Mouse (Mus musculus): Measurements from ENCODE around the gene Haus5. TPM values are rescaled to one million over a fixed set of nuclear protein-coding genes. Genes with fewer than 3 reads are reported as not detected.

Haus5 gene
- polyA plus RNA-seq, 1 experiment from 2014 or later: 63.5 TPM

- no peak for TF ChIP-seq CTCF (IDR thresholded peaks at IDR 0.05; ENCODE audit: low read depth)
- H3K9me3 ChIP-seq (ENCODE audit: low read depth, low read length): no peaks in the 10 kb centered on the region
- no peak within 1 kb of the TSS for H3K4me3 ChIP-seq (ENCODE audit: low read depth, low read length)
- ATAC-seq (ENCODE audit: insufficient read depth) (no peak; the same call in 1 of the 2 replicates), DNase-seq (no peak)
- peaks cover 25% of the 10 kb centered on the region for H3K36me3 ChIP-seq (ENCODE audit: insufficient read depth)
- no peak within 1 kb of the TSS for H3K4me2 ChIP-seq
- no peaks in the 10 kb centered on the region for H3K4me1 ChIP-seq (ENCODE audit: insufficient read depth)
- no peak within 1 kb of the TSS for H3K9ac ChIP-seq
- WGBS: 59% methylated on average over 8 of the region's 8 CpGs
- no peak within 1 kb of the TSS for H3K27ac ChIP-seq (ENCODE audit: low read depth)
- no peaks in the 10 kb centered on the region for H3K27me3 ChIP-seq (ENCODE audit: insufficient read depth, low read length)
Measured at GRCm38 (mm10) chr7:30612654-30613402, 52.0 kb downstream of the Haus5 start, which contains the start of gene Upk1a. Gene Upk1a (minus strand): TSS chr7:30612847.

GRCm38 (mm10) chr7:30610043-30610442, 54.8 kb downstream of the Haus5 start:
- Histone ChIP-seq H3K9ac (no peak overlapping the region), H3K9me3 (ENCODE audit: low read depth, low read length) (no peaks in the 10 kb centered on the region), H3K27me3 (ENCODE audit: insufficient read depth, low read length) (no peaks in the 10 kb centered on the region), H3K4me2 (no peak overlapping the region), H3K4me3 (ENCODE audit: low read depth, low read length) (no peak overlapping the region), H3K27ac (ENCODE audit: low read depth) (no peak overlapping the region), H3K36me3 (ENCODE audit: insufficient read depth) (no peaks in the 10 kb centered on the region), H3K4me1 (ENCODE audit: insufficient read depth) (no peaks in the 10 kb centered on the region)
- no peak for TF ChIP-seq CTCF (IDR thresholded peaks at IDR 0.05; ENCODE audit: low read depth)
- WGBS: 48% methylated on average over 7 of the region's 7 CpGs
- DNase-seq: no peak
- ATAC-seq (ENCODE audit: insufficient read depth): no peak

GRCm38 (mm10) chr7:30608476-30608875, 56.3 kb downstream of the Haus5 start:
- H3K36me3 ChIP-seq (ENCODE audit: insufficient read depth): no peaks in the 10 kb centered on the region
- no peak for TF ChIP-seq CTCF (IDR thresholded peaks at IDR 0.05; ENCODE audit: low read depth)
- no peak overlapping the region for H3K27ac ChIP-seq (ENCODE audit: low read depth)
- H3K4me3 ChIP-seq (ENCODE audit: low read depth, low read length): no peak overlapping the region
- H3K27me3 ChIP-seq (ENCODE audit: insufficient read depth, low read length): no peaks in the 10 kb centered on the region
- no peaks in the 10 kb centered on the region for H3K4me1 ChIP-seq (ENCODE audit: insufficient read depth)
- H3K4me2 ChIP-seq: no peak overlapping the region
- H3K9ac ChIP-seq: no peak overlapping the region
- WGBS: 49% methylated on average over 16 of the region's 16 CpGs
- H3K9me3 ChIP-seq (ENCODE audit: low read depth, low read length): no peaks in the 10 kb centered on the region
- ATAC-seq (ENCODE audit: insufficient read depth) (no peak), DNase-seq (no peak)

GRCm38 (mm10) chr7:30607706-30608309, 57.0 kb downstream of the Haus5 start:
- no peak overlapping the region for H3K27ac ChIP-seq (ENCODE audit: low read depth)
- 0 out of 2 replicates have a peak, but pooled peaks have one; percentile 44 for ATAC-seq (ENCODE audit: insufficient read depth)
- H3K9ac ChIP-seq: no peak overlapping the region
- no peaks in the 10 kb centered on the region for H3K36me3 ChIP-seq (ENCODE audit: insufficient read depth)
- peak; percentile 81 for TF ChIP-seq CTCF (IDR thresholded peaks at IDR 0.05; ENCODE audit: low read depth)
- H3K9me3 ChIP-seq (ENCODE audit: low read depth, low read length): no peaks in the 10 kb centered on the region
- peak; percentile 72 for DNase-seq
- H3K4me2 ChIP-seq: no peak overlapping the region
- H3K4me3 ChIP-seq (ENCODE audit: low read depth, low read length): no peak overlapping the region
- H3K4me1 ChIP-seq (ENCODE audit: insufficient read depth): no peaks in the 10 kb centered on the region
- WGBS: 18% methylated on average over 8 of the region's 8 CpGs
- H3K27me3 ChIP-seq (ENCODE audit: insufficient read depth, low read length): no peaks in the 10 kb centered on the region

- TF ChIP-seq CTCF (IDR thresholded peaks at IDR 0.05; ENCODE audit: low read depth): no peak
- WGBS: 82% methylated on average over 8 of the region's 8 CpGs
- DNase-seq: no peak
- Histone ChIP-seq H3K4me3 (ENCODE audit: low read depth, low read length) (no peak overlapping the region), H3K27me3 (ENCODE audit: insufficient read depth, low read length) (no peaks in the 10 kb centered on the region), H3K4me1 (ENCODE audit: insufficient read depth) (no peaks in the 10 kb centered on the region; the same call in 1 of the 2 replicates), H3K36me3 (ENCODE audit: insufficient read depth) (no peaks in the 10 kb centered on the region), H3K4me2 (no peak overlapping the region), H3K27ac (ENCODE audit: low read depth) (no peak overlapping the region), H3K9me3 (ENCODE audit: low read depth, low read length) (no peaks in the 10 kb centered on the region), H3K9ac (no peak overlapping the region)
- no peak for ATAC-seq (ENCODE audit: insufficient read depth)
Measured at GRCm38 (mm10) chr7:30604944-30605343, 59.9 kb downstream of the Haus5 start.

GRCm38 (mm10) chr7:30604424-30604823, 60.4 kb downstream of the Haus5 start:
- WGBS: 46% methylated on average over 8 of the region's 8 CpGs
- TF ChIP-seq CTCF (IDR thresholded peaks at IDR 0.05; ENCODE audit: low read depth): no peak
- no peaks in the 10 kb centered on the region for H3K27me3 ChIP-seq (ENCODE audit: insufficient read depth, low read length)
- H3K4me1 ChIP-seq (ENCODE audit: insufficient read depth): no peaks in the 10 kb centered on the region; the same call in 1 of the 2 replicates
- ATAC-seq (ENCODE audit: insufficient read depth): no peak
- no peaks in the 10 kb centered on the region for H3K9me3 ChIP-seq (ENCODE audit: low read depth, low read length)
- no peak overlapping the region for H3K9ac ChIP-seq
- no peak overlapping the region for H3K4me2 ChIP-seq
- H3K27ac ChIP-seq (ENCODE audit: low read depth): no peak overlapping the region
- H3K4me3 ChIP-seq (ENCODE audit: low read depth, low read length): no peak overlapping the region
- H3K36me3 ChIP-seq (ENCODE audit: insufficient read depth): no peaks in the 10 kb centered on the region
- no peak for DNase-seq

Other genes with a start within 250 kb of the Haus5 start
- 1.5 and 2.0 TPM in 2 replicates for gene Hcst, start 245.1 kb downstream of the Haus5 start, polyA plus RNA-seq (2014; fragmentation: Nextera tagmentation; extraction: Ambion mirVana)
- gene Nfkbid, start 243.3 kb downstream of the Haus5 start, polyA plus RNA-seq (2014; fragmentation: Nextera tagmentation; extraction: Ambion mirVana): 1.7 and 2.0 TPM in 2 replicates
- 22.3 and 22.6 TPM in 2 replicates for gene Aplp1, start 219.5 kb downstream of the Haus5 start, polyA plus RNA-seq (2014; fragmentation: Nextera tagmentation; extraction: Ambion mirVana)
- not detected in 2 replicates for gene Kirrel2, start 207.3 kb downstream of the Haus5 start, polyA plus RNA-seq (2014; fragmentation: Nextera tagmentation; extraction: Ambion mirVana)
- 0.19 TPM in 1 of 2 replicates, not detected in the other for gene Nphs1, start 206.7 kb downstream of the Haus5 start, polyA plus RNA-seq (2014; fragmentation: Nextera tagmentation; extraction: Ambion mirVana)
- not detected in 2 replicates for gene Prodh2, start 171.4 kb downstream of the Haus5 start, polyA plus RNA-seq (2014; fragmentation: Nextera tagmentation; extraction: Ambion mirVana)
- gene Arhgap33, start 129.9 kb downstream of the Haus5 start, polyA plus RNA-seq (2014; fragmentation: Nextera tagmentation; extraction: Ambion mirVana): 13.8 and 14.3 TPM in 2 replicates
- 24.9 and 26.0 TPM in 2 replicates for gene Hspb6, start 112.8 kb downstream of the Haus5 start, polyA plus RNA-seq (2014; fragmentation: Nextera tagmentation; extraction: Ambion mirVana)
- 18.3 and 18.7 TPM in 2 replicates for gene Proser3, start 112.7 kb downstream of the Haus5 start, polyA plus RNA-seq (2014; fragmentation: Nextera tagmentation; extraction: Ambion mirVana)
- gene Lin37, start 105.2 kb downstream of the Haus5 start, polyA plus RNA-seq (2014; fragmentation: Nextera tagmentation; extraction: Ambion mirVana): 33.7 and 34.7 TPM in 2 replicates
- gene U2af1l4, start 101.7 kb downstream of the Haus5 start, polyA plus RNA-seq (2014; fragmentation: Nextera tagmentation; extraction: Ambion mirVana): 101 and 120 TPM in 2 replicates
- 7.9 and 9.9 TPM in 2 replicates for gene Gm49396, start 101.7 kb downstream of the Haus5 start, polyA plus RNA-seq (2014; fragmentation: Nextera tagmentation; extraction: Ambion mirVana)
- 104 and 105 TPM in 2 replicates for gene Psenen, start 101.4 kb downstream of the Haus5 start, polyA plus RNA-seq (2014; fragmentation: Nextera tagmentation; extraction: Ambion mirVana)
- 3.0 and 4.1 TPM in 2 replicates for gene Igflr1, start 99.6 kb downstream of the Haus5 start, polyA plus RNA-seq (2014; fragmentation: Nextera tagmentation; extraction: Ambion mirVana)
- gene Kmt2b, start 76.3 kb downstream of the Haus5 start, polyA plus RNA-seq (2014; fragmentation: Nextera tagmentation; extraction: Ambion mirVana): 11.7 and 14.8 TPM in 2 replicates
- 1.7 and 2.4 TPM in 2 replicates for gene Zbtb32, start 66.1 kb downstream of the Haus5 start, polyA plus RNA-seq (2014; fragmentation: Nextera tagmentation; extraction: Ambion mirVana)
- 0.46 and 0.51 TPM in 2 replicates for gene Upk1a, start 52.1 kb downstream of the Haus5 start, polyA plus RNA-seq (2014; fragmentation: Nextera tagmentation; extraction: Ambion mirVana)
- 855 and 914 TPM in 2 replicates for gene Cox6b1, start 38.8 kb downstream of the Haus5 start, polyA plus RNA-seq (2014; fragmentation: Nextera tagmentation; extraction: Ambion mirVana)
- gene Etv2, start 29.1 kb downstream of the Haus5 start, polyA plus RNA-seq (2014; fragmentation: Nextera tagmentation; extraction: Ambion mirVana): not detected in 2 replicates
- gene Rbm42, start 14.7 kb downstream of the Haus5 start, polyA plus RNA-seq (2014; fragmentation: Nextera tagmentation; extraction: Ambion mirVana): 115 and 117 TPM in 2 replicates
- not detected in 2 replicates for gene Pmis2, start 6.6 kb upstream of the Haus5 start, polyA plus RNA-seq (2014; fragmentation: Nextera tagmentation; extraction: Ambion mirVana)
- gene 2200002J24Rik, start 33.9 kb upstream of the Haus5 start, polyA plus RNA-seq (2014; fragmentation: Nextera tagmentation; extraction: Ambion mirVana): 0.34 and 0.46 TPM in 2 replicates
- gene Atp4a, start 47.2 kb upstream of the Haus5 start, polyA plus RNA-seq (2014; fragmentation: Nextera tagmentation; extraction: Ambion mirVana): 0.23 and 0.42 TPM in 2 replicates
- 169 and 179 TPM in 2 replicates for gene Tmem147, start 64.5 kb upstream of the Haus5 start, polyA plus RNA-seq (2014; fragmentation: Nextera tagmentation; extraction: Ambion mirVana)
- 0.68 and 0.91 TPM in 2 replicates for gene Gapdhs, start 78.7 kb upstream of the Haus5 start, polyA plus RNA-seq (2014; fragmentation: Nextera tagmentation; extraction: Ambion mirVana)
- gene Sbsn, start 86.5 kb upstream of the Haus5 start, polyA plus RNA-seq (2014; fragmentation: Nextera tagmentation; extraction: Ambion mirVana): 0.34 and 1.3 TPM in 2 replicates
- gene Dmkn, start 98.8 kb upstream of the Haus5 start, polyA plus RNA-seq (2014; fragmentation: Nextera tagmentation; extraction: Ambion mirVana): 2.4 TPM in 2 replicates
- gene Krtdap, start 122.9 kb upstream of the Haus5 start, polyA plus RNA-seq (2014; fragmentation: Nextera tagmentation; extraction: Ambion mirVana): not detected in 2 replicates
- 0.20 and 0.39 TPM in 2 replicates for gene Ffar2, start 158.8 kb upstream of the Haus5 start, polyA plus RNA-seq (2014; fragmentation: Nextera tagmentation; extraction: Ambion mirVana)
- gene Ffar3, start 191.2 kb upstream of the Haus5 start, polyA plus RNA-seq (2014; fragmentation: Nextera tagmentation; extraction: Ambion mirVana): not detected in 2 replicates
- not detected in 2 replicates for gene Ffar1, start 196.6 kb upstream of the Haus5 start, polyA plus RNA-seq (2014; fragmentation: Nextera tagmentation; extraction: Ambion mirVana)
- 0.32 TPM in 1 of 2 replicates, not detected in the other for gene Cd22, start 215.3 kb upstream of the Haus5 start, polyA plus RNA-seq (2014; fragmentation: Nextera tagmentation; extraction: Ambion mirVana)
- gene Mag, start 249.9 kb upstream of the Haus5 start, polyA plus RNA-seq (2014; fragmentation: Nextera tagmentation; extraction: Ambion mirVana): 0.12 and 0.25 TPM in 2 replicates